Mouse (Mus musculus): Measurements from ENCODE around the gene Gm9833. TPM values are rescaled to one million over a fixed set of nuclear protein-coding genes. Genes with fewer than 3 reads are reported as not detected.

Gm9833 gene
- polyA plus RNA-seq, 1 experiment = not detected

GRCm38 (mm10) chr3:10121956-10122739, 34.2 kb downstream of the Gm9833 start:
- Histone ChIP-seq H3K27me3 (replicated peaks; ENCODE audit: control insufficient read depth, insufficient read depth, low read length) (no peaks in the 10 kb centered on the region), H3K4me3 (ENCODE audit: insufficient read depth, low read depth, low read length) (no peak overlapping the region), H3K36me3 (ENCODE audit: control insufficient read depth, insufficient read depth, low read length) (no peaks in the 10 kb centered on the region), H3K4me1 (ENCODE audit: control insufficient read depth, insufficient read depth, low read length) (no peaks in the 10 kb centered on the region), H3K27ac (ENCODE audit: insufficient read depth, low read depth, low read length) (no peak overlapping the region)
- no peak for DNase-seq
- WGBS = 78% methylated on average over 6 of the region's 6 CpGs
- no peak for TF ChIP-seq POLR2A (IDR thresholded peaks at IDR 0.05; ENCODE audit: low read depth, low read length)
- TF ChIP-seq CTCF (conservative IDR thresholded peaks at IDR 0.05; ENCODE audit: insufficient read depth, insufficient read length, low read depth, low read length) = no peak

- no peak overlapping the region for H3K4me3 ChIP-seq (ENCODE audit: insufficient read depth, low read depth, low read length)
These were observed 35.7 kb downstream of the Gm9833 start for GRCm38 (mm10) chr3:10123615-10124014.

GRCm38 (mm10) chr3:10124071-10124470, 36.2 kb downstream of the Gm9833 start:
- DNase-seq = no peak
- Histone ChIP-seq H3K4me3 (ENCODE audit: insufficient read depth, low read depth, low read length) (no peak overlapping the region), H3K36me3 (ENCODE audit: control insufficient read depth, insufficient read depth, low read length) (no peaks in the 10 kb centered on the region), H3K4me1 (ENCODE audit: control insufficient read depth, insufficient read depth, low read length) (no peaks in the 10 kb centered on the region), H3K27ac (ENCODE audit: insufficient read depth, low read depth, low read length) (no peak overlapping the region), H3K27me3 (replicated peaks; ENCODE audit: control insufficient read depth, insufficient read depth, low read length) (no peaks in the 10 kb centered on the region)
- 100% methylated on average over 2 of the region's 2 CpGs for WGBS
- no peak for TF ChIP-seq POLR2A (IDR thresholded peaks at IDR 0.05; ENCODE audit: low read depth, low read length)
- TF ChIP-seq CTCF (conservative IDR thresholded peaks at IDR 0.05; ENCODE audit: insufficient read depth, insufficient read length, low read depth, low read length) = no peak

More at GRCm38 (mm10) chr3:10123615-10124014, 35.7 kb downstream of the Gm9833 start:
- H3K27me3 ChIP-seq (replicated peaks; ENCODE audit: control insufficient read depth, insufficient read depth, low read length) = no peaks in the 10 kb centered on the region
- WGBS = 70% methylated on average over 1 of the region's 1 CpGs
- H3K36me3 ChIP-seq (ENCODE audit: control insufficient read depth, insufficient read depth, low read length) = no peaks in the 10 kb centered on the region
- DNase-seq = no peak
- H3K27ac ChIP-seq (ENCODE audit: insufficient read depth, low read depth, low read length) = no peak overlapping the region
- no peak for TF ChIP-seq POLR2A (IDR thresholded peaks at IDR 0.05; ENCODE audit: low read depth, low read length)
- no peak for TF ChIP-seq CTCF (conservative IDR thresholded peaks at IDR 0.05; ENCODE audit: insufficient read depth, insufficient read length, low read depth, low read length)
- H3K4me1 ChIP-seq (ENCODE audit: control insufficient read depth, insufficient read depth, low read length) = no peaks in the 10 kb centered on the region

GRCm38 (mm10) chr3:10125301-10125700, 37.4 kb downstream of the Gm9833 start:
- H3K4me1 ChIP-seq (ENCODE audit: control insufficient read depth, insufficient read depth, low read length) = no peaks in the 10 kb centered on the region
- no peaks in the 10 kb centered on the region for H3K36me3 ChIP-seq (ENCODE audit: control insufficient read depth, insufficient read depth, low read length)
- no peak for DNase-seq
- 71% methylated on average over 4 of the region's 4 CpGs for WGBS
- no peak overlapping the region for H3K27ac ChIP-seq (ENCODE audit: insufficient read depth, low read depth, low read length)
- no peaks in the 10 kb centered on the region for H3K27me3 ChIP-seq (replicated peaks; ENCODE audit: control insufficient read depth, insufficient read depth, low read length)
- TF ChIP-seq POLR2A (IDR thresholded peaks at IDR 0.05; ENCODE audit: low read depth, low read length) (no peak), CTCF (conservative IDR thresholded peaks at IDR 0.05; ENCODE audit: insufficient read depth, insufficient read length, low read depth, low read length) (no peak)
- H3K4me3 ChIP-seq (ENCODE audit: insufficient read depth, low read depth, low read length) = no peak overlapping the region

- no peak overlapping the region for H3K27ac ChIP-seq (ENCODE audit: insufficient read depth, low read depth, low read length)
- H3K27me3 ChIP-seq (replicated peaks; ENCODE audit: control insufficient read depth, insufficient read depth, low read length) = no peaks in the 10 kb centered on the region
- WGBS = 59% methylated on average over 2 of the region's 2 CpGs
- H3K36me3 ChIP-seq (ENCODE audit: control insufficient read depth, insufficient read depth, low read length) = no peaks in the 10 kb centered on the region
- H3K4me1 ChIP-seq (ENCODE audit: control insufficient read depth, insufficient read depth, low read length) = no peaks in the 10 kb centered on the region
- DNase-seq = peak; percentile 44
- no peak overlapping the region for H3K4me3 ChIP-seq (ENCODE audit: insufficient read depth, low read depth, low read length)
- no peak for TF ChIP-seq POLR2A (IDR thresholded peaks at IDR 0.05; ENCODE audit: low read depth, low read length)
- TF ChIP-seq CTCF (conservative IDR thresholded peaks at IDR 0.05; ENCODE audit: insufficient read depth, insufficient read length, low read depth, low read length) = no peak
These were observed 38.1 kb downstream of the Gm9833 start for GRCm38 (mm10) chr3:10126036-10126435.

- H3K27ac ChIP-seq (ENCODE audit: insufficient read depth, low read depth, low read length) = no peak overlapping the region
- H3K27me3 ChIP-seq (replicated peaks; ENCODE audit: control insufficient read depth, insufficient read depth, low read length) = no peaks in the 10 kb centered on the region
- H3K4me1 ChIP-seq (ENCODE audit: control insufficient read depth, insufficient read depth, low read length) = no peaks in the 10 kb centered on the region
- H3K4me3 ChIP-seq (ENCODE audit: insufficient read depth, low read depth, low read length) = no peak overlapping the region
- no peaks in the 10 kb centered on the region for H3K36me3 ChIP-seq (ENCODE audit: control insufficient read depth, insufficient read depth, low read length)
- DNase-seq = no peak
- no peak for TF ChIP-seq POLR2A (IDR thresholded peaks at IDR 0.05; ENCODE audit: low read depth, low read length)
- no peak for TF ChIP-seq CTCF (conservative IDR thresholded peaks at IDR 0.05; ENCODE audit: insufficient read depth, insufficient read length, low read depth, low read length)
- 93% methylated on average over 2 of the region's 2 CpGs for WGBS
These were observed 38.6 kb downstream of the Gm9833 start for GRCm38 (mm10) chr3:10126502-10126901.

- DNase-seq = no peak
- 86% methylated on average over 10 of the region's 10 CpGs for WGBS
- H3K27me3 ChIP-seq (replicated peaks; ENCODE audit: control insufficient read depth, insufficient read depth, low read length) = no peaks in the 10 kb centered on the region
- H3K36me3 ChIP-seq (ENCODE audit: control insufficient read depth, insufficient read depth, low read length) = no peaks in the 10 kb centered on the region
- no peaks in the 10 kb centered on the region for H3K4me1 ChIP-seq (ENCODE audit: control insufficient read depth, insufficient read depth, low read length)
- H3K27ac ChIP-seq (ENCODE audit: insufficient read depth, low read depth, low read length) = no peak overlapping the region
- H3K4me3 ChIP-seq (ENCODE audit: insufficient read depth, low read depth, low read length) = no peak overlapping the region
- TF ChIP-seq POLR2A (IDR thresholded peaks at IDR 0.05; ENCODE audit: low read depth, low read length) = no peak
- TF ChIP-seq CTCF (conservative IDR thresholded peaks at IDR 0.05; ENCODE audit: insufficient read depth, insufficient read length, low read depth, low read length) = no peak
These were observed 39.0 kb downstream of the Gm9833 start for GRCm38 (mm10) chr3:10126952-10127351.

Measured in kidney, adult 2 months (tissue).